9 mouse cellular contexts compared by ENCODE assay signal in the genomic region with DNA sequence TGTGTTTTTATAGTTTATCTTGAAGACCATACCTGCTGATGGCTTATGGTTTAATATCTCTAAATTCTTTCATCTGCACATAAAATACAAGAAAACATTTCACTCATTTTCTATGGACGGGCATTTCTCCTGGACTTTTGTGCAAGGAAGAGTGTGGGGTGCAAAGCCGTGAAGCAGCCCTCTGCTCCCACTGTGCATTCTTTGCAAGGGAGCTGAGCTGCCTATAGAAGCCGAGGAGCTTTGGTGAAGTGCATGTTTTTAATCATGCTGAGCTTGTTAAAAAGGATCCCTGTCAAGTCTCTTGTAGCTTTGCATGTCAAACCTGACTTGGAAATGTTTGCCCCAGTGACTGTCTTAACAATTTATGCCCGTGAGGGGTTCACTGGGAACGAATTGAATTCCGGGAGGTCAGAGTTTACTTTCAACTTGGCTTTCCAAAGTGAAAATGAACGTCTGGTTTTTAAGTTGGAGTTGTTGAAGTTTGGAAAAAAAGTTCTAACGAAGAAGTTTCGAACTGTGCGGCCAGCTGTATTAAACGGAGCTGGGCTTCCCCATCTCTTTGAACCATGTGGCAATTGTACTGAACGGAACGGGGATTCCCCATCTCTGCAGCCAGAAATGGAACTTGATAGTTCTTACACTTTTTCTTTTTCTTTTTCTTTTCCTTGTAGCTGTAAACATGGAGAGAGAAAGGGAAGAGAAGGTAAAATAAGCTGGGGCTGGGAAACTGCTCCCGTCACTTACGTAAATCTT. TPM values are rescaled to one million over a fixed set of nuclear protein-coding genes. Genes with fewer than 3 reads are reported as not detected.
DNase-seq lines count a peak whose midpoint lies in the region; ATAC-seq and TF ChIP-seq lines count a peak whose summit lies in the region.
"Had no signal": no experiment of that assay in that cellular context is flagged by ENCODE, and none has a peak within 500 bp of the region (broad histone marks: within the 10 kb centered on the region; RNA-seq: fewer than 3 reads in every experiment).

No protein-coding gene starts in this region.

- H3K27me3 ChIP-seq in kidney, embryonic 15.5 days, result no peaks in the 10 kb centered on the region
- H3K27me3 ChIP-seq: liver, embryonic 13.5 days had no signal

- TF ChIP-seq POLR2A in embryonic fibroblast, embryonic 13.5 days (IDR thresholded peaks at IDR 0.05; ENCODE audit: low read depth, low read length), result no peak

- peak overlapping the region; percentile 61; the same call in 1 of the 2 replicates for H3K27ac ChIP-seq in kidney, embryonic 15.5 days
- H3K27ac ChIP-seq in embryonic fibroblast, embryonic 13.5 days (ENCODE audit: insufficient read depth, low read length), result peak overlapping the region; percentile 34; the same call in 1 of the 2 replicates
- H3K27ac ChIP-seq: liver, embryonic 13.5 days had no signal

- 0 out of 2 replicates have a peak, but pooled peaks cover 4% of the 10 kb centered on the region for H3K4me1 ChIP-seq in kidney, embryonic 15.5 days
- peaks cover 5% of the 10 kb centered on the region for H3K4me1 ChIP-seq in embryonic fibroblast, embryonic 13.5 days (ENCODE audit: control insufficient read depth, insufficient read depth, low read length)
- H3K4me1 ChIP-seq: liver, embryonic 13.5 days had no signal

- 41% methylated on average over 15 of the region's 15 CpGs for WGBS in kidney, embryonic 15.5 days

- DNase-seq in kidney, adult 18-20 months, result no peak
- DNase-seq in embryo, embryonic 11 days, result peak; percentile 65
- peak; percentile 46 for DNase-seq in mesoderm, embryonic 11.5 days (ENCODE audit: low read depth, low spot score)
- DNase-seq in testis, postnatal 10 days (ENCODE audit: low spot score), result no peak
- no peak for DNase-seq in left cerebral cortex, adult 11 months (ENCODE audit: low spot score)
- DNase-seq: gastrocnemius, postnatal 10 days; liver, embryonic 13.5 days had no signal

- H3K9ac ChIP-seq in kidney, embryonic 15.5 days, result no peak overlapping the region
- H3K9ac ChIP-seq: liver, embryonic 13.5 days had no signal

- H3K4me2 ChIP-seq in kidney, embryonic 15.5 days, result peak overlapping the region; percentile 15; the same call in 1 of the 2 replicates
- H3K4me2 ChIP-seq: liver, embryonic 13.5 days had no signal

- H3K9me3 ChIP-seq in kidney, embryonic 15.5 days (replicated peaks), result no peaks in the 10 kb centered on the region
- H3K9me3 ChIP-seq: liver, embryonic 13.5 days had no signal

- no peak overlapping the region for H3K4me3 ChIP-seq in kidney, embryonic 15.5 days (replicated peaks)
- no peak overlapping the region for H3K4me3 ChIP-seq in embryonic fibroblast, embryonic 13.5 days (ENCODE audit: insufficient read depth, low read length)
- H3K4me3 ChIP-seq: liver, embryonic 13.5 days had no signal

- no peak for TF ChIP-seq CTCF in embryonic fibroblast, embryonic 13.5 days (IDR thresholded peaks at IDR 0.05; ENCODE audit: borderline replicate concordance, insufficient read depth, low read length)

- no peaks in the 10 kb centered on the region for H3K36me3 ChIP-seq in kidney, embryonic 15.5 days
- H3K36me3 ChIP-seq: liver, embryonic 13.5 days had no signal

- ATAC-seq in kidney, embryonic 15.5 days (replicated peaks; ENCODE audit: low FRiP score), result no peak

RNA-seq across cellular contexts. Expression of a gene that starts 22.8 kb away (rescaled TPM):
- polyA plus RNA-seq in kidney, embryonic 15.5 days (2015; fragmentation: Nextera tagmentation; extraction: Ambion mirVana), result 9.4 and 9.5 TPM in 2 replicates
- 10.3 and 13.7 TPM in 2 replicates for polyA plus RNA-seq in embryonic fibroblast, embryonic 13.5 days (2011; ENCODE audit: insufficient read length, low read depth, missing spikeins)

Comparison
In these comparisons a context has a peak if more than half of its experiments do, and no peak if none do; other contexts are left out.
1. DNase-seq: peak in embryo, embryonic 11 days (single experiment) and mesoderm, embryonic 11.5 days (single experiment); none in kidney, adult 18-20 months (single experiment), testis, postnatal 10 days (single experiment) and left cerebral cortex, adult 11 months (single experiment).